Mouse (Mus musculus): Measurements from ENCODE around the gene Pdzrn4. TPM values are rescaled to one million over a fixed set of nuclear protein-coding genes. Genes with fewer than 3 reads are reported as not detected.
A peak's percentile ranks its signal among the peaks of the same experiment; 100 is the strongest.

Pdzrn4 gene
- polyA plus RNA-seq, 1 experiment from 2014 or later: 1.0 TPM

DNA sequence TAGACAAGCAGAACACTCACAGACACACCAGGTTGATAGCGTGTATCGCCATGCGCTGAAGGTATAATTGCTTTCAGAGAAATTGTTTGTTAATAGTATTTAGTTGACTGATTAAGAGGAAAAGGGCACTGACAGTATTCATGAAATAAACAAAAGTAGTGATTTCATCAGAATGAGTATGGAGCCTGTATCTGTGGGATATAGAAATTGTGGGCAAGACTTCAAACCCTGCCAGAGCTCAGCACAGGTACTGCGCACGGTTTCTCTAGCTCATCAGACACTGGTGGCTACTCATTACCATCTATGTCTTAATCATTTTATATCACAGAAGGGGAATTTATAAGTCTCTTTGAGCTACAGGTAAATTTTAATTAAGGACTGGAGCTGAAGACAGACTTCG, 19.5 kb downstream of the Pdzrn4 start:
- Histone ChIP-seq H3K4me1 (replicated peaks) (peaks cover 27% of the 10 kb centered on the region), H3K4me2 (no peak overlapping the region)
- ATAC-seq (ENCODE audit: insufficient number of reproducible peaks, insufficient read depth, low FRiP score, low TSS enrichment, low read depth): no peak

DNA sequence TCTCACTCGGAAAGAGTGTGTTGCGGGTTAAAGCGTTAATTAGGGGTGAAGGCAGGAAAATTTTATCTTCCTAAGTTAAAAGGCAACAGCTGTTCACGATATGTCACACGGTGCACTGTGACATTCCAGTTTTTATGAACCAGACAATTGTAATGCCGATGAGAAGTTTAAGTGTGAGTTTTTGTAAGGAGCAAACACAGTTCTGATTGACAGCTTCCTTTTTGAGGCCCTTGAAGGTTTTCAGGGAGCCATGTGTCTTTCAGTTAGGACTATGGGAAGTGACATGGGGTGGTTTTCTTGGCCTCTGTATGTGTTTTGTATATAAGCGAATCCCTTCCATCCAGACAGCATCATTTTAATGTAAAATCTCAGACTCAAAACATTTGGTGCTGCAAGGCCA, 20.0 kb downstream of the Pdzrn4 start:
- Histone ChIP-seq H3K4me3 (replicated peaks) (no peak overlapping the region), H3K4me2 (no peak overlapping the region), H3K27me3 (peaks cover 13% of the 10 kb centered on the region), H3K36me3 (no peaks in the 10 kb centered on the region), H3K27ac (no peak overlapping the region), H3K9ac (replicated peaks) (no peak overlapping the region), H3K4me1 (replicated peaks) (peaks cover 27% of the 10 kb centered on the region), H3K9me3 (no peaks in the 10 kb centered on the region)
- 23% methylated on average over 7 of the region's 7 CpGs for WGBS
- ATAC-seq (ENCODE audit: insufficient number of reproducible peaks, insufficient read depth, low FRiP score, low TSS enrichment, low read depth): no peak

More for the DNA sequence above, 19.5 kb downstream of the Pdzrn4 start:
- H3K4me3 ChIP-seq (replicated peaks): no peak overlapping the region
- 71% methylated on average over 6 of the region's 6 CpGs for WGBS
- peaks cover 13% of the 10 kb centered on the region for H3K27me3 ChIP-seq
- no peaks in the 10 kb centered on the region for H3K36me3 ChIP-seq
- no peak overlapping the region for H3K27ac ChIP-seq
- H3K9me3 ChIP-seq: no peaks in the 10 kb centered on the region
- H3K9ac ChIP-seq (replicated peaks): no peak overlapping the region

DNA sequence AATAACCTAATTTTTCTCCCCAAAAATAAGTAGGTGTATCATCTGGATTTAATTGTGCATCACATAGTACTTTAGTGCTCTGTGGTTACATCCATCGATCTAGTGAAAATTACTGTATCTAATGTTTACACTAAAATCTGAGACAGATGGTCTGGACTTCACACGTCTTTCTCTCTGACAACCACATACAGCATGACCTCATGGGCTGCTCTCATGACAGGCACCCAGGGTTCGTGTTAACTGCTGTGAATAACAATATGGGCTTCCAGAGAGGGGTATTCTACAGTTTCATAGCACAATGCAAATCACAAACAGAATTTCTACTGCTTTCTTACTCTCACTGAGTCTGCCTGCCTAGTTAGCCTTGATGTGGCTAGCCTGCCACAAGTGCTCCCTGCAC, 20.4 kb downstream of the Pdzrn4 start:
- Histone ChIP-seq H3K4me1 (replicated peaks) (peaks cover 27% of the 10 kb centered on the region), H3K27ac (no peak overlapping the region), H3K9me3 (no peaks in the 10 kb centered on the region), H3K9ac (replicated peaks) (no peak overlapping the region), H3K4me2 (no peak overlapping the region), H3K4me3 (replicated peaks) (no peak overlapping the region), H3K36me3 (no peaks in the 10 kb centered on the region), H3K27me3 (peaks cover 13% of the 10 kb centered on the region)
- WGBS: 37% methylated on average over 3 of the region's 3 CpGs
- no peak for ATAC-seq (ENCODE audit: insufficient number of reproducible peaks, insufficient read depth, low FRiP score, low TSS enrichment, low read depth)

DNA sequence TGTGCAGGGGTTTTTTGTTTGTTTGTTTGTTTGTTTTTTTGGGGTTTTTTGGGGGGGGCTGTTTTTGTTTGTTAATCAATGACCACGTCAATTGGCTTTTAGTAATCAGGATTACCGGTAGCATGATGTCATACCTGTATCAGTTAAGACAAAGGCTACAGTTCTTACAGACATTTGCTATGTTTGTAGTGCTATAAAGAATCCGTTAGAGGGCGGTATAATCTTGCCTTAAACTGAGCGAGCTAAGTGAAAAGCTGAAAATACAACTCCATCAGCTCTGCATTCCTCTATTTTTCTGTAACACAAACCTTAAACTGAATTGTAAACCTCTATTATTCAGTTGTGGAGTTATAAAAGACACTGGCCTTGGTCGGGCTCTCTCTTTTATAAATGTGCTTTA, 37.9 kb downstream of the Pdzrn4 start:
- Histone ChIP-seq H3K36me3 (no peaks in the 10 kb centered on the region), H3K27ac (no peak overlapping the region), H3K27me3 (no peaks in the 10 kb centered on the region), H3K9me3 (no peaks in the 10 kb centered on the region), H3K4me1 (replicated peaks) (no peaks in the 10 kb centered on the region), H3K4me2 (no peak overlapping the region), H3K9ac (replicated peaks) (no peak overlapping the region), H3K4me3 (replicated peaks) (no peak overlapping the region)
- WGBS: 7% methylated on average over 6 of the region's 6 CpGs
- no peak for ATAC-seq (ENCODE audit: insufficient number of reproducible peaks, insufficient read depth, low FRiP score, low TSS enrichment, low read depth)

DNA sequence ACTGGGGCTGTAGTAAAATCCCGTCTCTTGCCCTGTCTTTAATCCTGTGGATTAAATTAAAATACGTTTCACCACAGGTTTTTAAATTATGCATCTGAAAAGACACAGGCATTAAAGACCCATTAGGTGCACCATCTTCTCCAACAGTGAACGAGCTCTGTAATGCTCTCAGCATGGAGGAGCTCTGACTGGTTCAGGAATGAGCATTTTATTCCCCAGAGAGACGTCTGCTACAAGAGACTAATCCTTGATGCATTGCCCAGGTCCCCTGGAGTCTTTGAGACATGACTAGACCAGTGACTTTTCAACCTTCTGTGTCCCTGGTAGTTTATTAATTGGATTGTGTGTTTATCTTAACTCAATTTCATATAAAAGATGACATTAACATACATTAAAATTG, 38.6 kb downstream of the Pdzrn4 start:
- Histone ChIP-seq H3K27ac (no peak overlapping the region), H3K9me3 (no peaks in the 10 kb centered on the region), H3K4me2 (no peak overlapping the region), H3K4me1 (replicated peaks) (no peaks in the 10 kb centered on the region), H3K9ac (replicated peaks) (no peak overlapping the region), H3K36me3 (no peaks in the 10 kb centered on the region), H3K27me3 (no peaks in the 10 kb centered on the region), H3K4me3 (replicated peaks) (no peak overlapping the region)
- 45% methylated on average over 4 of the region's 4 CpGs for WGBS
- ATAC-seq (ENCODE audit: insufficient number of reproducible peaks, insufficient read depth, low FRiP score, low TSS enrichment, low read depth): no peak

DNA sequence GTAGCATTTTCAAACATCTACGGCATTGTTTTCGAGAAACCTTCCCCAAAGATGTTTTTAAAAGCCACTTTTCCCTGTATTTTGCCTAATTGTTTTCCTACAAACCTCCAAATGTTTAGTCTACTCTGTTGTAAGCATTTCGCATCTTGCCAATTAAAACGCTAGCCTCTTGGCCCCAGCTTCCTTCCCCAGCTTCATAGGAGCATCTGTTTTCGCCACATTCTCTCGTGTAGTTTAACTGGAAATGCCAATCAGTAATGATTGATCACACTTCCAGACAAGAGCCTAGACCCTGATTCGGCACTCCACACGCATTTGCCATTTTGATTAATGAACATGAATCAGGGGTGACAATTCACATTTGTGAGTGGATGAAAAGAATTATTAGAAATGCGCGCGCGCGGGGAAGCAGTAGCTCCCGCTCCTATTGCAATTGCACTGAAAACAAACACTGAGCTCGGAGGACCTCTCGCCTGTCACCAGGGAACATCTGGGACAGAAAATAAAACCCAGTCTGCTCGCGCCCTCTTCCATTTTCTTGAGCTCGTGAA, 45.0 kb downstream of the Pdzrn4 start:
- no peaks in the 10 kb centered on the region for H3K27me3 ChIP-seq
- no peaks in the 10 kb centered on the region; the same call in 1 of the 2 replicates for H3K4me1 ChIP-seq (replicated peaks)
- no peak for ATAC-seq (ENCODE audit: insufficient number of reproducible peaks, insufficient read depth, low FRiP score, low TSS enrichment, low read depth)
- no peak overlapping the region for H3K9ac ChIP-seq (replicated peaks)
- no peaks in the 10 kb centered on the region for H3K9me3 ChIP-seq
- H3K27ac ChIP-seq: no peak overlapping the region
- 39% methylated on average over 19 of the region's 19 CpGs for WGBS
- 0 out of 2 replicates have a peak overlapping the region, but pooled peaks have one; percentile 7 for H3K4me3 ChIP-seq (replicated peaks)
- no peaks in the 10 kb centered on the region for H3K36me3 ChIP-seq
- H3K4me2 ChIP-seq: peak overlapping the region; percentile 45

DNA sequence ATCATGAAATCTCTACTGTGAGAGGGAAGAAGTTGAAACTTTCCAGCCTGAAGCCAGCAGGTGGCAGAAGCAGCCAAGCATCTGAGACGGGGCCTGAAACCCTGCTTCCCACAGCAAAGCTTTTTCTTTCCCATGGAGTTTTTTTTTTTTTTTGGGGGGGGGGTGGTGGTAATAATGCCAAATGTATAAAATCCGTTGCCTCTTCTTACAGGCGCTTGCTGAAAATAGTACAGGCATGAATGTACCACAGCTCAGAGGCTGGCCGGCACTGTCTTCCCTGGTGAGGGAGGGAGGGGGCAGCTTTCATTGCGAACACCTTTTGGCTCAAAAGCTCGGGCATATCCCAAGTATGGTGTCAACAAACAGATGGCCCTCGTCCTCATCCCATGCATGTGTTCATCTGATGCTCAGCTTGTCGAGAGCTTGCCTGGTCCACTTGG, 51.0 kb downstream of the Pdzrn4 start:
- Histone ChIP-seq H3K4me3 (replicated peaks) (no peak overlapping the region), H3K27me3 (no peaks in the 10 kb centered on the region), H3K27ac (no peak overlapping the region), H3K36me3 (no peaks in the 10 kb centered on the region), H3K4me2 (no peak overlapping the region), H3K4me1 (replicated peaks) (no peaks in the 10 kb centered on the region), H3K9me3 (no peaks in the 10 kb centered on the region), H3K9ac (replicated peaks) (no peak overlapping the region)
- WGBS: 42% methylated on average over 8 of the region's 8 CpGs
- no peak for ATAC-seq (ENCODE audit: insufficient number of reproducible peaks, insufficient read depth, low FRiP score, low TSS enrichment, low read depth)

- H3K27me3 ChIP-seq: no peaks in the 10 kb centered on the region
- 96% methylated on average over 8 of the region's 8 CpGs for WGBS
- H3K4me2 ChIP-seq: no peak overlapping the region
- H3K36me3 ChIP-seq: no peaks in the 10 kb centered on the region
- no peak overlapping the region for H3K27ac ChIP-seq
- no peaks in the 10 kb centered on the region for H3K4me1 ChIP-seq (replicated peaks)
- H3K9ac ChIP-seq (replicated peaks): no peak overlapping the region
- ATAC-seq (ENCODE audit: insufficient number of reproducible peaks, insufficient read depth, low FRiP score, low TSS enrichment, low read depth): no peak
- H3K4me3 ChIP-seq (replicated peaks): no peak overlapping the region
- no peaks in the 10 kb centered on the region for H3K9me3 ChIP-seq
Observed at GRCm38 (mm10) chr15:92449112-92449511, 52.4 kb downstream of the Pdzrn4 start.

- Histone ChIP-seq H3K4me1 (replicated peaks) (no peaks in the 10 kb centered on the region), H3K27me3 (no peaks in the 10 kb centered on the region), H3K9me3 (no peaks in the 10 kb centered on the region), H3K4me2 (no peak overlapping the region), H3K9ac (replicated peaks) (no peak overlapping the region), H3K36me3 (no peaks in the 10 kb centered on the region), H3K27ac (no peak overlapping the region), H3K4me3 (replicated peaks) (no peak overlapping the region)
- WGBS: 53% methylated on average over 7 of the region's 7 CpGs
- ATAC-seq (ENCODE audit: insufficient number of reproducible peaks, insufficient read depth, low FRiP score, low TSS enrichment, low read depth): no peak
Observed at GRCm38 (mm10) chr15:92452620-92453019, 55.9 kb downstream of the Pdzrn4 start.

DNA sequence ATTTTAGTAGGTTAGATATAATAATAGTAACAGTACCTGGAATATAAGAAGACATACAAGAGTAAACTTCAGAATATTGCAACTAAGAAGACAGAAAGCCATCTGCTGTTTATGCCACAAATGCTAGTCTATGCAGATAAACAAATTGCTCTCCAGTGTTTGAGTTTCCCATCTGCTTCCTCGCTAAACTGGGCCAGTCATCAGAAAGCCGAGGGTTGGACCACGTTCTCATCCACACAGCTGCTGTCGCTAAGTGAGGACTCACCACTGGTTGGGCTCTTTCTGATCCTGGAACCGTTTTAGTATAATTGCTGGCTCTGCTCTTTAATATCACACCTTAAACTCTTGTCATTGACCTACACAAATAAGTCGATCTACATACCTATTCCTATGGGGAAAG, 85.5 kb downstream of the Pdzrn4 start:
- H3K9ac ChIP-seq (replicated peaks): no peak overlapping the region
- H3K4me1 ChIP-seq (replicated peaks): no peaks in the 10 kb centered on the region
- H3K27me3 ChIP-seq: no peaks in the 10 kb centered on the region
- no peaks in the 10 kb centered on the region for H3K36me3 ChIP-seq
- H3K4me2 ChIP-seq: no peak overlapping the region
- no peak overlapping the region for H3K4me3 ChIP-seq (replicated peaks)
- H3K27ac ChIP-seq: no peak overlapping the region
- 80% methylated on average over 6 of the region's 6 CpGs for WGBS
- ATAC-seq (ENCODE audit: insufficient number of reproducible peaks, insufficient read depth, low FRiP score, low TSS enrichment, low read depth): no peak
- no peaks in the 10 kb centered on the region for H3K9me3 ChIP-seq

DNA sequence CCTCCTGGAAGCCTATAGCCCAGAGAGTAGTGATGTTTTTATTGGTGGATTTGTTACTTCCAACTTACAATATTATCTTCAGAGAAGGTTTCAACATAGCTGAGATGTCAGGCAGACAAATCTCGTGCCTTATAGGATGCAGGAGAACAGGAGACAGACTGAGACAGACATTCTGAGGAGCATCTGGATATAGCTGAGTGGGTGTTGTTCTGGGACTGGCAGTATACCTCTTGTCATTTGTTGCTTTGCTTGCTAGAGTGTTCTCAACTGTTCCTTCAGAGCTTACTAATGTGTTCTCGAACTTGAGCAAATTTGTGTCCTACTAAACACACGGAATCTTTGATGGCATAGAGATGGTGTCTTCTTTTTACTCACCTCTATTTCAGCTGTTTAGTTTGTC, 94.7 kb downstream of the Pdzrn4 start:
- ATAC-seq (ENCODE audit: insufficient number of reproducible peaks, insufficient read depth, low FRiP score, low TSS enrichment, low read depth): no peak

DNA sequence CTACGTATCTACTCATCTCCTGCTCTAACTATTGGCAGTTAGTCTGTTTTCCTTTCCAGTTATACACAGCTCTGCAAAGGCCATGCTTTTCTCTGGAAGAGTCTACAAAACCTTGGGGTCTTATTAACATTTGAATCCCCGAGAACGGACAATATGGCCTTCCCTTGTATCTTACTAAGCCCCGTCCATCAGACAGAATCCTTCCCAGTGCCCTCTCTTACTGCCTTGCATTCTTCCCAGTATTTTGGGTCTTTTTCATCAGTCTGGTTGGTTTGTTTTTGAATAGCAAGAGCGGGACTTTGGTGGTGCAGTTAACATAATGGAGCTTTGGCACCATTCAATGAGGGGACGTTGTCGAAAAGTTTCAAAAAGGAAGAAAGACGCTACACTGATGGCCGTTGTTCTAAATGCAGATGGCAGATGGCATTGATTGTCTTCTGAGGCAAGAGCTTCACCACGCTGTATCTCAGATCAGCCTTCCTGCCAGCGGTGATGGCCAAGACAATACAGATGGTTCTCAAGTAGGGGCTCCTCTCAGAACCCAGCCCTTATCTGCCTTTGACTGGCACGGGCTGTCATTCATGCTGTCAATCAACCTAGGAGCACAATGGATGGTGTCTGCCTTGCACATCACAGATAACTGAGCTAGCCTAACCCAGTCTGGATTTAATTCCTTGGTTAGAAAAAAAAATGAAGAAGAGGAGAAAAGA, 98.9 kb downstream of the Pdzrn4 start:
- no peak overlapping the region for H3K27ac ChIP-seq
- no peaks in the 10 kb centered on the region for H3K9me3 ChIP-seq
- no peaks in the 10 kb centered on the region for H3K27me3 ChIP-seq
- H3K4me1 ChIP-seq (replicated peaks): no peaks in the 10 kb centered on the region
- H3K9ac ChIP-seq (replicated peaks): no peak overlapping the region
- H3K36me3 ChIP-seq: no peaks in the 10 kb centered on the region
- H3K4me2 ChIP-seq: no peak overlapping the region
- no peak for ATAC-seq (ENCODE audit: insufficient number of reproducible peaks, insufficient read depth, low FRiP score, low TSS enrichment, low read depth)
- no peak overlapping the region for H3K4me3 ChIP-seq (replicated peaks)
- WGBS: 89% methylated on average over 12 of the region's 12 CpGs

More for the DNA sequence above, 94.7 kb downstream of the Pdzrn4 start:
- Histone ChIP-seq H3K27ac (no peak overlapping the region), H3K4me1 (replicated peaks) (peaks cover 3% of the 10 kb centered on the region; the same call in 1 of the 2 replicates), H3K4me3 (replicated peaks) (no peak overlapping the region), H3K4me2 (no peak overlapping the region), H3K9ac (replicated peaks) (no peak overlapping the region), H3K9me3 (no peaks in the 10 kb centered on the region), H3K36me3 (no peaks in the 10 kb centered on the region), H3K27me3 (no peaks in the 10 kb centered on the region)
- WGBS: 87% methylated on average over 3 of the region's 3 CpGs
